Mouse (Mus musculus): ENCODE measurements around the gene Stx1a. TPM values are rescaled to one million over a fixed set of nuclear protein-coding genes. Genes with fewer than 3 reads are reported as not detected.

Gene Stx1a
- polyA plus RNA-seq, 1 experiment from 2014 or later = 6.0 TPM

DNA sequence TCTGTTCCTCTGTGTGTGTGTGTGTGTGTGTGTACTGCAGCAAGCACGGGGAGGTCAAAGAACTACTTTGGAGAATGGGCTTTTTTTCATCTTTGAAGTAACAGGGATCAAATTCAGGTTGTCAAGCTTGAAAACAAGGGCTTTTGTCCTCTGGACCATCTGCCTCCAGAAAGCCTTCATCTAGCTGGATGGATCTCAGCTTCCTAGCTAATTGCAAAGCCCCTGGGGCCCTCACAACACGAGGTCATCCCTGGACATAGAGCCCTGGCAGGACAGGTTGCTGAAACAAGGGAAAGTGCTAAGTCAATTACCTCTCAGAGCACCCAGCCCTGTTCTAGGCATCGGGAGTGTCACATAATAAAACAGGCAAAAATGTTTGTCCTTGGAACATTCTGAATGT is 39.5 kb upstream of the Stx1a start:
- H3K4me3 ChIP-seq (ENCODE audit: low read length) = no peak overlapping the region
- no peak for ATAC-seq (replicated peaks; ENCODE audit: extremely low read depth, insufficient read depth, low FRiP score)
- WGBS = 46% methylated on average over 3 of the region's 3 CpGs
- no peaks in the 10 kb centered on the region for H3K36me3 ChIP-seq (ENCODE audit: control insufficient read depth, insufficient read depth)
- H3K4me2 ChIP-seq (ENCODE audit: low read depth, low read length) = no peak overlapping the region
- peaks cover 48% of the 10 kb centered on the region for H3K27me3 ChIP-seq (ENCODE audit: control insufficient read depth, insufficient read depth, low read length)
- H3K4me1 ChIP-seq (ENCODE audit: control insufficient read depth, insufficient read depth, low read length) = peaks cover 13% of the 10 kb centered on the region
- no peak overlapping the region for H3K9ac ChIP-seq (ENCODE audit: low read length)
- no peaks in the 10 kb centered on the region for H3K9me3 ChIP-seq (replicated peaks; ENCODE audit: control insufficient read depth, low read length)
- no peak overlapping the region for H3K27ac ChIP-seq (ENCODE audit: low read length)

DNA sequence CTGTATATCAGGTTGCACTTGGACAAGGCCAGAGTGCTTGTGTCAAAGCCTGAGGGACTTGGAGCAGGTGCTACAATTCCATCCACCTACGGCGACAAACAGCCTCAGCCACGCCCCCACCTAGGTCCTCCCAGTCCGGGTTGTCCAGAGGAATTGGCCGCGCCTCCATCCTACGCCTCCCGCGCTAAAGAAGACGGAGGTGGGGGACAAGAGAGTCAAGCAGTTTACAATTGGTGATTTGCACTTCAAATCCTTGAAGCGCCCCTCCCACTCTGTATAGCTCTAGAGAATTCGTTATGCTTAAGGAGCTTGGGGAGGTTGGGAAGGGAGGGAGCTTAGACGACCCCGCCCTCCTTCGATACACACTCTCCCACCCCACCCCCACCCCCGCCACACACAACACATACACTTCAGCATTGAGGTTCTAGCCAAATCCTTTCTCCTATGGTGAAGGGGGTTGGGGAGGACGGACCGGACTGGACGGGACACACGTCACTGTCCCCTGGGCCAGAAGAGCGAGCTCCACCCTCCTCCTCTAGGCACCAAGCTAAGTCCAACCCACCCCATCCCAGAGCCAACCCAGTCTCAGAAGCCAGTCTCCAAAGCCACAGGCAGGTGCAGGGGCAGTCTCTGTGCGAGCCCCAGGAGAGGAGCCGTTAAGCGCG is 37.5 kb upstream of the Stx1a start, which contains the start of gene Cldn3:
TSS of gene Cldn3 (plus strand) at position 582 of the 665 bp plus-strand sequence.
- Histone ChIP-seq H3K27me3 (ENCODE audit: control insufficient read depth, insufficient read depth, low read length) (peaks cover 53% of the 10 kb centered on the region), H3K4me1 (ENCODE audit: control insufficient read depth, insufficient read depth, low read length) (peaks cover 13% of the 10 kb centered on the region), H3K27ac (ENCODE audit: low read length) (no peak within 1 kb of the TSS), H3K36me3 (ENCODE audit: control insufficient read depth, insufficient read depth) (no peaks in the 10 kb centered on the region), H3K9ac (ENCODE audit: low read length) (peak within 1 kb of the TSS; percentile 42), H3K4me2 (ENCODE audit: low read depth, low read length) (peak within 1 kb of the TSS; percentile 56), H3K9me3 (replicated peaks; ENCODE audit: control insufficient read depth, low read length) (no peaks in the 10 kb centered on the region), H3K4me3 (ENCODE audit: low read length) (peak within 1 kb of the TSS; percentile 37)
- peak; percentile 33; the same call in 1 of the 2 replicates for ATAC-seq (replicated peaks; ENCODE audit: extremely low read depth, insufficient read depth, low FRiP score)
- WGBS = 2% methylated on average over 25 of the region's 25 CpGs

DNA sequence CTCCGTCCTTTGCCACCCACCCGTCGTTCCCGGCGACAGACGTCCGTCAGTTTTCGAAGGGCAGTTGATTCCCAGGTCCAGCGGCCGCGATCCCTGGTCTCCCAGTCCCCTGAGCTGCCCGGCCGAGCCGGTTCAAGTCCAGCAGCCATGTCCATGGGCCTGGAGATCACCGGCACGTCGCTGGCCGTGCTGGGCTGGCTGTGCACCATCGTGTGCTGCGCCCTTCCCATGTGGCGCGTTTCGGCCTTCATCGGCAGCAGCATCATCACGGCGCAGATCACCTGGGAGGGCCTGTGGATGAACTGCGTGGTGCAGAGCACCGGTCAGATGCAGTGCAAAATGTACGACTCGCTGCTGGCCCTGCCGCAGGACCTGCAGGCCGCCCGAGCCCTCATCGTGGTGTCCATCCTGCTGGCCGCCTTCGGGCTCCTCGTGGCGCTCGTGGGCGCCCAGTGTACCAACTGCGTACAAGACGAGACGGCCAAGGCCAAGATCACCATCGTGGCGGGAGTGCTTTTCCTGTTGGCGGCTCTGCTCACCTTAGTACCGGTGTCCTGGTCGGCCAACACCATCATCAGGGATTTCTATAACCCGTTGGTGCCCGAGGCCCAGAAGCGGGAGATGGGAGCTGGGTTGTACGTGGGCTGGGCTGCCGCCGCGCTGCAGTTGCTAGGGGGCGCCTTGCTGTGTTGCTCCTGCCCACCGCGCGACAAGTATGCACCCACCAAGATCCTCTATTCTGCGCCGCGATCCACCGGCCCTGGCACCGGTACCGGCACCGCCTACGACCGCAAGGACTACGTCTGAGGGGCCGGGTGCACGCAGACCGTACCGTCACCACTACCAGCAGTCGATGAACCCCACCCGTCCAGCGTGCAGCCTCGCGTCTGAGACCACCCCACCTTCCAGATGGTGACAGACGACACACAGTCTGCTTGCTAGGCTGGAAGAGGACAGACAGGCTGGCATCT is 36.7 kb upstream of the Stx1a start:
- Histone ChIP-seq H3K27ac (ENCODE audit: low read length) (no peak overlapping the region), H3K4me1 (ENCODE audit: control insufficient read depth, insufficient read depth, low read length) (peaks cover 13% of the 10 kb centered on the region), H3K9ac (ENCODE audit: low read length) (peak overlapping the region; percentile 42), H3K4me3 (ENCODE audit: low read length) (peak overlapping the region; percentile 37), H3K4me2 (ENCODE audit: low read depth, low read length) (peak overlapping the region; percentile 56), H3K36me3 (ENCODE audit: control insufficient read depth, insufficient read depth) (no peaks in the 10 kb centered on the region), H3K27me3 (ENCODE audit: control insufficient read depth, insufficient read depth, low read length) (peaks cover 53% of the 10 kb centered on the region), H3K9me3 (replicated peaks; ENCODE audit: control insufficient read depth, low read length) (no peaks in the 10 kb centered on the region)
- no peak for ATAC-seq (replicated peaks; ENCODE audit: extremely low read depth, insufficient read depth, low FRiP score)
- 5% methylated on average over 79 of the region's 79 CpGs for WGBS

DNA sequence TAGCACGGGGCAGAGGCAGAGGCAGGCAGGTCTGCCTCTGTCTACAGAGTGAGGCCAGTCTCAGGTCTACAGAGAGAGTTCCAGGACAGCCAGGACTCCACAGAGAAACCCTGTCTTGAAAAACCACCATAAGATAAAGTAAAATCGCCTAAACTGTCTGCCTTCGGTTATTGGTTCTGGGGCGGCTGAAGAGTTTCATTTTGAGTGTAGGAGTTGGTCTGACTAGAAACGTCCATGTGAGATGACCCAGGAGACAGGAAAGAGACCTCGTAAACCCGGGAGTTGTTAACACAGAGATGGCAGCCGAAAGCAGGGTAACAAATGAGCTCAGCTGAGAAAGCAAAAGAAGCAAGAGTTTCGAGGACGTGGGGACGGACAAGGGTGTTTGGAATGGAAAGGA is 34.1 kb upstream of the Stx1a start:
- Histone ChIP-seq H3K4me2 (ENCODE audit: low read depth, low read length) (no peak overlapping the region), H3K36me3 (ENCODE audit: control insufficient read depth, insufficient read depth) (no peaks in the 10 kb centered on the region), H3K9ac (ENCODE audit: low read length) (no peak overlapping the region), H3K27me3 (ENCODE audit: control insufficient read depth, insufficient read depth, low read length) (peaks cover 50% of the 10 kb centered on the region), H3K4me3 (ENCODE audit: low read length) (no peak overlapping the region), H3K4me1 (ENCODE audit: control insufficient read depth, insufficient read depth, low read length) (peaks cover 13% of the 10 kb centered on the region), H3K9me3 (replicated peaks; ENCODE audit: control insufficient read depth, low read length) (no peaks in the 10 kb centered on the region), H3K27ac (ENCODE audit: low read length) (no peak overlapping the region)
- ATAC-seq (replicated peaks; ENCODE audit: extremely low read depth, insufficient read depth, low FRiP score) = no peak
- WGBS = 57% methylated on average over 11 of the region's 11 CpGs

DNA sequence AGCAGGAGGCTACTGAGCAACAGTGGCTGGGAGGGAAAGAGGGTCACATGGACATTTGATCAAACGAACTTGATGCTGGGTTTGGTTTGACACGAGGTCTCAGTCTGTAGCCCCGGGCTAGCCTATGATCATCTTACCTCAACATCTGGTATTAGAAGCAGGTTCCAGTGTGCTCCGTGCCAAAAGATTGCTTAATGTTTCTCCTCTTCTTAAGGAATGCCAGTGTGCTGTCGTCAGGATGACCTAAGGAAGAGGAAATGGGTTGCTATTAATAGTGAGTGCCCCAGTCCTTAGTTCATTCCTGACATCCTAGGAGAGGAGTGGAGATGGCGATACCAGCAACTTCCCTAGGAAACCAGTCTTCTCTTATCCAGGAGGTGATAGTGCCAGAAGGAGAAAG is 33.5 kb upstream of the Stx1a start:
- Histone ChIP-seq H3K36me3 (ENCODE audit: control insufficient read depth, insufficient read depth) (no peaks in the 10 kb centered on the region), H3K4me2 (ENCODE audit: low read depth, low read length) (no peak overlapping the region), H3K9ac (ENCODE audit: low read length) (no peak overlapping the region), H3K27ac (ENCODE audit: low read length) (no peak overlapping the region), H3K27me3 (ENCODE audit: control insufficient read depth, insufficient read depth, low read length) (peaks cover 45% of the 10 kb centered on the region), H3K4me1 (ENCODE audit: control insufficient read depth, insufficient read depth, low read length) (peaks cover 13% of the 10 kb centered on the region), H3K4me3 (ENCODE audit: low read length) (no peak overlapping the region), H3K9me3 (replicated peaks; ENCODE audit: control insufficient read depth, low read length) (no peaks in the 10 kb centered on the region)
- no peak for ATAC-seq (replicated peaks; ENCODE audit: extremely low read depth, insufficient read depth, low FRiP score)
- WGBS = 32% methylated on average over 6 of the region's 6 CpGs

DNA sequence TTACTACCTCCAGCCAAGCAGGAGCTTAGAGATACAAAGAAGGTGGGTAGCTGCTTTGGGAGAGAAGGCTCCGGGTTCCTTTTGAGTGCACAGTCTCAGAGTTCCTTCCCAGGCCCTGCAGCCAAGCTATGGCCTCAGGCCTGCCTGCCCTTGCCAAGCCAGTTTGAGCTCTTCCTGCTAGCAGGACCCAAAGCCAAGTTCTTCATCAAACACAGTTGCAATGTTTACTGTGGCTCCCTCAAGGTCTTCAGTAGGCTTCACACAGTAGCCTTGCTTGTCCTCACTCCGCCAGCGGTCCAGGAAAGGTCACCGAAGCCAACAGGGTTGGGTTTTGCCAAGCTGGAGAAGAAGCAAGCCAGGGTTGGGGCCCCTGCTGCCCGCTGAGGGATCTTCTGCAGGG is 30.7 kb upstream of the Stx1a start:
- 75% methylated on average over 5 of the region's 5 CpGs for WGBS
- Histone ChIP-seq H3K36me3 (ENCODE audit: control insufficient read depth, insufficient read depth) (no peaks in the 10 kb centered on the region), H3K9ac (ENCODE audit: low read length) (no peak overlapping the region), H3K27ac (ENCODE audit: low read length) (no peak overlapping the region), H3K9me3 (replicated peaks; ENCODE audit: control insufficient read depth, low read length) (no peaks in the 10 kb centered on the region), H3K4me1 (ENCODE audit: control insufficient read depth, insufficient read depth, low read length) (no peaks in the 10 kb centered on the region), H3K4me2 (ENCODE audit: low read depth, low read length) (no peak overlapping the region), H3K27me3 (ENCODE audit: control insufficient read depth, insufficient read depth, low read length) (peaks cover 17% of the 10 kb centered on the region), H3K4me3 (ENCODE audit: low read length) (no peak overlapping the region)
- no peak for ATAC-seq (replicated peaks; ENCODE audit: extremely low read depth, insufficient read depth, low FRiP score)

DNA sequence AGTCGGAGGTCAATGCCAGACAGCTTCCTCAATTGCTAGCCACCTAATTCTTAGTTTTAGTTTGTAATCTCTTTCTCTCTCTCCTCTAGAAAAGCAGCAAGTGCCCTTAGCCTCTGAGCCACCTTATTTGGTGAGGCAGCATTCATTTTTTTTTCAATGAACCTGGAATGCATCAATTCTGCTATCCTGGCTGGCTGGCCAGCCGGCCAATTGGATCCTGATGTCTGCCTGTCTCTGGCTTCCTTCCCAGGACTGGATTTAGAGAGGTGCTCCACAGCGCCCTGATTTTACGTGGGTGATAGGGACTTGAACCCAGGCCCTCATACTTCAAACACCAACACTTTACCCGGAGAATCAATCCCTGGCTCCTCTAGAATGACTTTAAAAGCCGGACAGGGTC is 24.9 kb upstream of the Stx1a start:
- ATAC-seq (replicated peaks; ENCODE audit: extremely low read depth, insufficient read depth, low FRiP score) = no peak
- H3K9ac ChIP-seq (ENCODE audit: low read length) = no peak overlapping the region
- no peak overlapping the region for H3K27ac ChIP-seq (ENCODE audit: low read length)
- 62% methylated on average over 6 of the region's 6 CpGs for WGBS
- H3K27me3 ChIP-seq (ENCODE audit: control insufficient read depth, insufficient read depth, low read length) = no peaks in the 10 kb centered on the region
- H3K4me2 ChIP-seq (ENCODE audit: low read depth, low read length) = no peak overlapping the region
- no peaks in the 10 kb centered on the region for H3K9me3 ChIP-seq (replicated peaks; ENCODE audit: control insufficient read depth, low read length)
- H3K4me1 ChIP-seq (ENCODE audit: control insufficient read depth, insufficient read depth, low read length) = no peaks in the 10 kb centered on the region; the same call in 1 of the 2 replicates
- no peaks in the 10 kb centered on the region for H3K36me3 ChIP-seq (ENCODE audit: control insufficient read depth, insufficient read depth)
- no peak overlapping the region for H3K4me3 ChIP-seq (ENCODE audit: low read length)

DNA sequence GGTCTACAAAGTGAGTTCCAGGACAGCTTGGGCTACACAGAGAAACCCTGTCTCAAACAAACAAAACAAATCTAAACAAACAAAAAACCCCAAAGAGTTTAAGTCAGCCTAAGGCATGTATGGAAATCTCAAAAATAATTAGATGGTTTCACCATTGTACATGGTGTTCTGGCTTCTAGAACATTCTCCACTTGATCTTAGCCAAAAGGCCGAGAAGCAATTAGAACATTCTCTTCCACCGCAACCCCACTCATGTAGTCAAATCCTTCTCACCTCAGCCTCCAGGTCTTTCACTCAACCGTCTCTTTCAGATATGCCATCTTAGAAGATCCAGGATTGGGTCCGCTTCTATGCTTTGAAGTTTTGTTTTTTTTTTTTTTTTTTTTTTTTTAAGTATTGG is 23.5 kb upstream of the Stx1a start:
- Histone ChIP-seq H3K9me3 (replicated peaks; ENCODE audit: control insufficient read depth, low read length) (no peaks in the 10 kb centered on the region), H3K36me3 (ENCODE audit: control insufficient read depth, insufficient read depth) (no peaks in the 10 kb centered on the region), H3K4me1 (ENCODE audit: control insufficient read depth, insufficient read depth, low read length) (no peaks in the 10 kb centered on the region; the same call in 1 of the 2 replicates)

DNA sequence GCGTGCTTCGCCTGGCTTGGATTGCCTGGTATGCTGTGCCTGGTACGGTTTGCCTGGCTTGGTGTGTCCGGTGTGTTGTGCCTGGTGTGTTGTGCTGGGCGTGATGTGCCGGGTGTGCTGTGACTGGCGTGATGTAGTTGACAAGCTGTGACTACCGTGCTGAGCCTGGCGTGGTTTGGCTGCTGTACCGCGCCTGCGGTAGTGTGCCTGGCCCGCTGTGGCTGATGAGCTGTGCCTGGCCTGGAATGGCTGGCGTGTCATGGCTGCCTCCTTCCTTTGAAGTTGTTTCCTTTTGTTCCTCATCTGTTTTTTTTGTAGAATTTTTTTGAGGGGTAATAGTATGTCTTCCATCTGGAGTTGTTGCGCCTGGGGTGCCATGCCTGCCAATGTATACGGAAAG is 22.5 kb upstream of the Stx1a start:
- H3K4me2 ChIP-seq (ENCODE audit: low read depth, low read length) = no peak overlapping the region

More for the DNA sequence above, 23.5 kb upstream of the Stx1a start:
- no peak overlapping the region for H3K27ac ChIP-seq (ENCODE audit: low read length)
- H3K9ac ChIP-seq (ENCODE audit: low read length) = no peak overlapping the region
- no peak overlapping the region for H3K4me2 ChIP-seq (ENCODE audit: low read depth, low read length)
- WGBS = 93% methylated on average over 4 of the region's 4 CpGs
- ATAC-seq (replicated peaks; ENCODE audit: extremely low read depth, insufficient read depth, low FRiP score) = no peak
- H3K27me3 ChIP-seq (ENCODE audit: control insufficient read depth, insufficient read depth, low read length) = no peaks in the 10 kb centered on the region
- no peak overlapping the region for H3K4me3 ChIP-seq (ENCODE audit: low read length)

More for the DNA sequence above, 22.5 kb upstream of the Stx1a start:
- no peaks in the 10 kb centered on the region for H3K27me3 ChIP-seq (ENCODE audit: control insufficient read depth, insufficient read depth, low read length)
- H3K36me3 ChIP-seq (ENCODE audit: control insufficient read depth, insufficient read depth) = no peaks in the 10 kb centered on the region
- ATAC-seq (replicated peaks; ENCODE audit: extremely low read depth, insufficient read depth, low FRiP score) = no peak
- H3K27ac ChIP-seq (ENCODE audit: low read length) = no peak overlapping the region
- WGBS = 58% methylated on average over 16 of the region's 16 CpGs
- H3K4me1 ChIP-seq (ENCODE audit: control insufficient read depth, insufficient read depth, low read length) = no peaks in the 10 kb centered on the region; the same call in 1 of the 2 replicates
- H3K9ac ChIP-seq (ENCODE audit: low read length) = no peak overlapping the region
- no peaks in the 10 kb centered on the region for H3K9me3 ChIP-seq (replicated peaks; ENCODE audit: control insufficient read depth, low read length)
- no peak overlapping the region for H3K4me3 ChIP-seq (ENCODE audit: low read length)
